Comparison of ENCODE assay signal across 8 mouse cellular contexts in the genomic region with DNA sequence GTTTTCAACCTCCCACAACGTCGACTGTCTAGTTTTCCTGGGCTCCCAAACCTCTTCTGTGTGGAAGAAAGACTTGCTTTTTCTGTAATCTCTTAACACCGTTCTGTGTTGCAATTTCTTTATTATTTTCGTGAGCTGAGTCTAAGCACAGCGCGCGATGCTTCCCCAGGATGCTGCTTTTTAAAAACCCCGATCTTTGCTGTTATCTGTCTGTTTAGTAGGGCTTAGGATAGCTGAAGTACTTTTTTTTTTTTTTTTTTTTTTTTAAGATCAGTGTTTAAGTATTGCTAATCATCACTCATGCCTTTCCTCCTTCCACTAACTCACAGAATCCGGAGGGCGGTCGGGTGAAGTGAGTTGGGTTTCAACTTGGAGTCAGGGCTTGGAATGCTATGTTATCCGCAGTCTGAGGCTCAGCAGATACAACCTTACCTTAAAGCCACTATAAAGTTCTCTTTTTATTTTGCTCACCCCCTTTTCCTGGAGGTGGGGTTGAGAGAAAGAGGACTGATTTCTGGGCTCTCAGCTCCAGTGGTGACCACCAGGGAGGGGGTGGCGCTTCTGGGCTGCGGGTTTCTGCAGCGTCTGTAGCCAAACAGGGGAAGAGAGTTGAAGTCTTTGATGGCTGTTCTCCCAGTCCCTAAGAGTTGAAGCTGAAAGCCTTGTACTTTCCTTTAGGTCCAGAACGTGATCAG. TPM values are rescaled to one million over a fixed set of nuclear protein-coding genes. Genes with fewer than 3 reads are reported as not detected.
DNase-seq lines count a peak whose midpoint lies in the region; ATAC-seq and TF ChIP-seq lines count a peak whose summit lies in the region.

No protein-coding gene starts in this region.

- DNase-seq in kidney, adult 2 months, result no peak
- DNase-seq in kidney, adult 9 months, result no peak
- DNase-seq in cerebellum, adult 8-10 months, result peak; percentile 58
- DNase-seq in frontal cortex, postnatal 10 days (ENCODE audit: low spot score in 2 of 2), result peak; percentile 16 to 45
- DNase-seq in left cerebral cortex, postnatal 14 days (ENCODE audit: low spot score in 2 of 2), result peak; percentile 15 to 57
- DNase-seq in neural tube, embryonic 10.5 days (ENCODE audit: extremely low spot score, low spot score), result peak; percentile 43
- DNase-seq in testis, postnatal 10 days (ENCODE audit: low spot score), result no peak

- no peak for ATAC-seq in CD4-positive, CD25-positive, alpha-beta regulatory T cell, adult 4 months

- TF ChIP-seq CTCF in kidney, adult 2 months (conservative IDR thresholded peaks at IDR 0.05; ENCODE audit: insufficient read depth, insufficient read length, low read depth, low read length), result no peak

- no peak overlapping the region for H3K27ac ChIP-seq in kidney, adult 2 months (ENCODE audit: insufficient read depth, low read depth, low read length)

- no peaks in the 10 kb centered on the region for H3K4me1 ChIP-seq in kidney, adult 2 months (ENCODE audit: control insufficient read depth, insufficient read depth, low read length)

- 1% methylated on average over 16 of the region's 16 CpGs for WGBS in kidney, adult 2 months

- H3K4me3 ChIP-seq in kidney, adult 2 months (ENCODE audit: insufficient read depth, low read depth, low read length), result peak overlapping the region; percentile 30; the same call in 1 of the 2 replicates

- intact Hi-C loops in left cerebral cortex, postnatal 14 days (cut with DNase I), result no loop called here

- no peaks in the 10 kb centered on the region for H3K36me3 ChIP-seq in kidney, adult 2 months (ENCODE audit: control insufficient read depth, insufficient read depth, low read length)

- no peaks in the 10 kb centered on the region; the same call in 1 of the 2 replicates for H3K27me3 ChIP-seq in kidney, adult 2 months (replicated peaks; ENCODE audit: control insufficient read depth, insufficient read depth, low read length)

- no peak for TF ChIP-seq POLR2A in kidney, adult 2 months (IDR thresholded peaks at IDR 0.05; ENCODE audit: low read depth, low read length)

RNA-seq across cellular contexts. Expression of a gene that starts 3.7 kb away (rescaled TPM):
- 0.03 TPM in 1 of 2 replicates, not detected in the other for polyA plus RNA-seq in kidney, adult 2 months (2012; rRNA removed)
- total RNA-seq in left cerebral cortex, postnatal 14 days (2021), result 10 to 100 TPM; 48.6 to 54.5 TPM
- not detected for polyA plus RNA-seq in CD4-positive, CD25-positive, alpha-beta regulatory T cell, adult 4 months (2017; shearing (Covaris generic))

Comparison
In these comparisons a context has a peak if more than half of its experiments do, and no peak if none do; other contexts are left out.
1. DNase-seq: peak in cerebellum, adult 8-10 months (single experiment), frontal cortex, postnatal 10 days (2 of 2), left cerebral cortex, postnatal 14 days (2 of 2) and neural tube, embryonic 10.5 days (single experiment); none in kidney, adult 2 months (single experiment), kidney, adult 9 months (single experiment) and testis, postnatal 10 days (single experiment).